Mouse (Mus musculus) MN1 (cell line): ENCODE measurements around the gene Cdk10.
"Not testable (repeated sequence)": the region's sequence is repeated elsewhere in the genome, so short reads cannot be mapped to it uniquely, and the experiment has no call there.

Experiments used
- DNase-seq: peaks from one replicate; pipeline ENCODE4 v3.0.0-alpha.2; 2016; ENCODE audit warnings: low spot score

Gene Cdk10

GRCm38 (mm10) chr8:123233300-123233699, 8.7 kb downstream of the Cdk10 start:
- DNase-seq: no peak

GRCm38 (mm10) chr8:123233760-123234159, 9.1 kb downstream of the Cdk10 start:
- no peak for DNase-seq

- no peak for DNase-seq
Observed at GRCm38 (mm10) chr8:123234918-123235519, 10.4 kb downstream of the Cdk10 start.

GRCm38 (mm10) chr8:123235520-123236497, 11.2 kb downstream of the Cdk10 start, which contains the start of gene Spata2l:
Gene Spata2l (minus strand): TSS chr8:123236233.
- DNase-seq: peak; percentile 80

- no peak for DNase-seq
Observed at GRCm38 (mm10) chr8:123239398-123239797, 14.8 kb downstream of the Cdk10 start.

GRCm38 (mm10) chr8:123242107-123242923, 17.7 kb downstream of the Cdk10 start:
- no peak for DNase-seq

GRCm38 (mm10) chr8:123243053-123243452, 18.4 kb downstream of the Cdk10 start:
- DNase-seq: no peak

GRCm38 (mm10) chr8:123244382-123244781, 19.7 kb downstream of the Cdk10 start:
- no peak for DNase-seq

- DNase-seq: no peak
Observed at GRCm38 (mm10) chr8:123245543-123245942, 20.9 kb downstream of the Cdk10 start.

GRCm38 (mm10) chr8:123247748-123248147, 23.1 kb downstream of the Cdk10 start:
- no peak for DNase-seq

- no peak for DNase-seq
Observed at GRCm38 (mm10) chr8:123248596-123248995, 24.0 kb downstream of the Cdk10 start.

- DNase-seq: no peak
Observed at GRCm38 (mm10) chr8:123250940-123251339, 26.3 kb downstream of the Cdk10 start.

GRCm38 (mm10) chr8:123252925-123253324, 28.3 kb downstream of the Cdk10 start:
- no peak for DNase-seq

- DNase-seq: peak; percentile 81
Observed at GRCm38 (mm10) chr8:123253451-123254098, 28.9 kb downstream of the Cdk10 start.

- peak; percentile 95 for DNase-seq
Observed at GRCm38 (mm10) chr8:123254099-123254885, 29.6 kb downstream of the Cdk10 start, which contains the start of the genes Zfp276 and Vps9d1. Gene Zfp276 (plus strand): TSS chr8:123254195. Gene Vps9d1 (minus strand): TSS chr8:123254348.

- DNase-seq: peak; percentile 74
Observed at GRCm38 (mm10) chr8:123255170-123255569, 30.5 kb downstream of the Cdk10 start.

- DNase-seq: no peak
Observed at GRCm38 (mm10) chr8:123257114-123257513, 32.5 kb downstream of the Cdk10 start.

- not testable (repeated sequence) for DNase-seq
Observed at GRCm38 (mm10) chr8:123257593-123257992, 33.0 kb downstream of the Cdk10 start.

- no peak for DNase-seq
Observed at GRCm38 (mm10) chr8:123267926-123268656, 43.4 kb downstream of the Cdk10 start.

GRCm38 (mm10) chr8:123271147-123271546, 46.5 kb downstream of the Cdk10 start:
- DNase-seq: no peak
